Mouse (Mus musculus) heart, adult 2 months (tissue): Measurements from ENCODE around the gene Uqcrc2. TPM values are rescaled to one million over a fixed set of nuclear protein-coding genes. Genes with fewer than 3 reads are reported as not detected.

Experiments used
- DNase-seq, 2 experiments: peaks; one replicate each; pipeline ENCODE4 v3.0.0; 2021
- H3K27ac ChIP-seq: fragments of 200-600 bp; 2 replicates; pipeline ENCODE4 v1.8.1; 2022
- H3K27me3 ChIP-seq: fragments of 200-500 bp; 2 replicates; pipeline ENCODE4 v1.6.1; 2012; ENCODE audit warnings: mild to moderate bottlenecking, low read length, inconsistent platforms, mixed read lengths; ENCODE audit not compliant: control insufficient read depth, insufficient read depth
- H3K36me3 ChIP-seq: fragments of 200-500 bp; 2 replicates; pipeline ENCODE4 v1.6.1; 2012; ENCODE audit warnings: low read length, inconsistent platforms; ENCODE audit not compliant: control insufficient read depth, insufficient read depth
- H3K4me1 ChIP-seq: fragments of 200-500 bp; 2 replicates; pipeline ENCODE4 v1.6.1; 2011; ENCODE audit warnings: low read length; ENCODE audit not compliant: control insufficient read depth, insufficient read depth
- H3K4me3 ChIP-seq: fragments of 200-600 bp; 2 replicates; pipeline ENCODE4 v1.8.1; 2022
- H3K79me2 ChIP-seq: fragments of 200-500 bp; replicated peaks from 2 replicates; pipeline ENCODE4 v1.6.1; 2012; ENCODE audit warnings: mild to moderate bottlenecking, inconsistent platforms, low read length, moderate library complexity, mixed read lengths; ENCODE audit not compliant: control insufficient read depth, insufficient read depth
- H3K9ac ChIP-seq: fragments of 200-500 bp; 2 replicates; pipeline ENCODE4 v1.6.1; 2012; ENCODE audit warnings: low read depth, mild to moderate bottlenecking, control low read depth, inconsistent platforms, low read length, mixed read lengths
- CTCF ChIP-seq: fragments of 200-600 bp; IDR thresholded peaks from 2 replicates; pipeline ENCODE4 v1.8.1; 2022; ENCODE audit warnings: antibody characterized with exemption, mild to moderate bottlenecking, moderate library complexity
- EP300 ChIP-seq: fragments of 200-500 bp; IDR thresholded peaks from 2 replicates; pipeline ENCODE4 v1.6.1; 2011; ENCODE audit warnings: low read depth, low read length, control low read depth; ENCODE audit not compliant: insufficient read depth
- POLR2A ChIP-seq: fragments of 200-500 bp; IDR thresholded peaks from 2 replicates; pipeline ENCODE4 v1.6.1; 2011; ENCODE audit warnings: mild to moderate bottlenecking, low read depth, low read length, control low read depth; ENCODE audit not compliant: insufficient read depth
- WGBS: fragments of 180-500 bp; shearing (Covaris S2); methylation state at CpG from one replicate; pipeline ENCODE4 v1.1.7; 2018; 5-methylcytosine and 5-hydroxymethylcytosine counted together
- intact Hi-C: fragments of 180-260 bp; cut with DNase I; formaldehyde crosslinking; loops from one replicate; pipeline ENCODE4 v1.15.1; 2025
- long read RNA-seq: library from polyadenylated mRNA; stranded (forward); transcript quantifications from one replicate; pipeline ENCODE4 v2.0.0, GENCODE M21; 2021
- polyA plus RNA-seq: library from polyadenylated mRNA; depleted of rRNA; stranded (reverse); fragments of >200 nt; gene quantifications from 2 replicates; pipeline ENCODE4 v1.2.3, GENCODE M21; 2012; rRNA removed
- total RNA-seq, 2 experiments: library from RNA; stranded (reverse); gene quantifications; 2 replicates each; pipeline ENCODE4 v1.2.3; 2021

Uqcrc2 gene
- total RNA-seq (1,000 to 10,000 TPM; 1,049 to 1,165 TPM), polyA plus RNA-seq (476 and 1,108 TPM in 2 replicates)
- long read RNA-seq, transcript Uqcrc2-201 (14 exons, 1,896 nt): major isoform, 947 of 991 reads
- long read RNA-seq, partial matches to known transcripts: 30 of 991 reads
- long read RNA-seq, other reads (novel, unspliced or antisense): 14 of 991 reads

- intact Hi-C loops: loop anchor here (5.0 to 10.0 kb wide), 4 partner anchors 187 to 510 kb away; partner anchors contain the start of genes Mettl9 and Polr3e
- DNase-seq: peak; percentile 89 to 90
- under 1% methylated on average over 45 of the region's 45 CpGs for WGBS
- peak; percentile 84 for TF ChIP-seq CTCF
- peak; percentile 47; the same call in 1 of the 2 replicates for TF ChIP-seq EP300
- TF ChIP-seq POLR2A: peak; percentile 96
- peaks cover 6% of the 10 kb centered on the region for H3K4me1 ChIP-seq
- peaks cover 28% of the 10 kb centered on the region for H3K36me3 ChIP-seq
- H3K27me3 ChIP-seq: no peaks in the 10 kb centered on the region
- H3K27ac ChIP-seq: peak within 1 kb of the TSS; percentile 99
- H3K4me3 ChIP-seq: peak within 1 kb of the TSS; percentile 79
- peak within 1 kb of the TSS; percentile 88 for H3K9ac ChIP-seq
- peaks cover 6% of the 10 kb centered on the region; the same call in 1 of the 2 replicates for H3K79me2 ChIP-seq
Measured at GRCm38 (mm10) chr7:120634711-120635361, at the start of gene Uqcrc2. Gene Uqcrc2 (plus strand): TSS chr7:120635176.

GRCm38 (mm10) chr7:120597203-120597743 lies 37.7 kb upstream of the Uqcrc2 start:
- Histone ChIP-seq H3K27ac (no peak overlapping the region), H3K36me3 (no peaks in the 10 kb centered on the region), H3K4me1 (no peaks in the 10 kb centered on the region), H3K9ac (no peak overlapping the region), H3K4me3 (no peak overlapping the region), H3K79me2 (no peaks in the 10 kb centered on the region), H3K27me3 (0 out of 2 replicates have a peak, but pooled peaks cover 1% of the 10 kb centered on the region)
- TF ChIP-seq POLR2A (no peak), CTCF (no peak), EP300 (no peak)
- no peak for DNase-seq
- intact Hi-C loops: no loop called here
- WGBS: 96% methylated on average over 4 of the region's 4 CpGs

GRCm38 (mm10) chr7:120597744-120598243 lies 37.2 kb upstream of the Uqcrc2 start:
- H3K27me3 ChIP-seq: 0 out of 2 replicates have a peak, but pooled peaks cover 1% of the 10 kb centered on the region
- TF ChIP-seq EP300: no peak
- no peak for TF ChIP-seq POLR2A
- TF ChIP-seq CTCF: no peak
- H3K79me2 ChIP-seq: no peaks in the 10 kb centered on the region
- WGBS: 9% methylated on average over 41 of the region's 41 CpGs
- no peaks in the 10 kb centered on the region for H3K36me3 ChIP-seq
- H3K4me1 ChIP-seq: no peaks in the 10 kb centered on the region
- intact Hi-C loops: no loop called here
- no peak overlapping the region for H3K27ac ChIP-seq
- peak; percentile 2 to 19 for DNase-seq
- no peak overlapping the region for H3K4me3 ChIP-seq
- H3K9ac ChIP-seq: peak overlapping the region; percentile 54

GRCm38 (mm10) chr7:120598355-120598754 lies 36.6 kb upstream of the Uqcrc2 start:
- TF ChIP-seq POLR2A: no peak
- TF ChIP-seq EP300: no peak
- TF ChIP-seq CTCF: no peak
- 0 out of 2 replicates have a peak, but pooled peaks cover 1% of the 10 kb centered on the region for H3K27me3 ChIP-seq
- no peaks in the 10 kb centered on the region for H3K36me3 ChIP-seq
- intact Hi-C loops: no loop called here
- no peak for DNase-seq
- no peak overlapping the region for H3K9ac ChIP-seq
- H3K79me2 ChIP-seq: no peaks in the 10 kb centered on the region
- no peak overlapping the region for H3K4me3 ChIP-seq
- no peak overlapping the region for H3K27ac ChIP-seq
- 73% methylated on average over 7 of the region's 7 CpGs for WGBS
- H3K4me1 ChIP-seq: no peaks in the 10 kb centered on the region

GRCm38 (mm10) chr7:120620075-120620771 lies 14.8 kb upstream of the Uqcrc2 start:
- H3K79me2 ChIP-seq: no peaks in the 10 kb centered on the region
- H3K9ac ChIP-seq: no peak overlapping the region
- H3K4me3 ChIP-seq: no peak overlapping the region
- no peak overlapping the region for H3K27ac ChIP-seq
- TF ChIP-seq POLR2A (no peak), EP300 (no peak), CTCF (no peak)
- DNase-seq: no peak
- no peaks in the 10 kb centered on the region for H3K4me1 ChIP-seq
- H3K27me3 ChIP-seq: no peaks in the 10 kb centered on the region
- WGBS: 76% methylated on average over 8 of the region's 8 CpGs
- intact Hi-C loops: no loop called here
- H3K36me3 ChIP-seq: no peaks in the 10 kb centered on the region
